Mouse (Mus musculus) liver, embryonic 16.5 days (tissue): ENCODE data around the gene Phlpp1. TPM values are rescaled to one million over a fixed set of nuclear protein-coding genes. Genes with fewer than 3 reads are reported as not detected.

ENCODE experiments used
- ATAC-seq: fragments of 200-750 bp; cut with Nextera tagmentation; 2 replicates; pipeline ENCODE4 v1.8.0; 2017; ENCODE audit warnings: low read depth, mild to moderate bottlenecking, moderate number of reproducible peaks, moderate library complexity
- H3K27ac ChIP-seq: fragments of 300-500 bp; sonication (generic); 2 replicates; pipeline ENCODE4 v1.5.1; 2014; ENCODE audit warnings: mild to moderate bottlenecking, low read length
- H3K27me3 ChIP-seq: fragments of 300-500 bp; sonication (generic); 2 replicates; pipeline ENCODE4 v1.6.1; 2014; ENCODE audit warnings: low read depth, low read length, mixed read lengths; ENCODE audit not compliant: control insufficient read depth, insufficient read depth
- H3K36me3 ChIP-seq: fragments of 300-500 bp; sonication (generic); 2 replicates; pipeline ENCODE4 v1.6.1; 2014; ENCODE audit warnings: mild to moderate bottlenecking; ENCODE audit not compliant: control insufficient read depth, insufficient read depth
- H3K4me1 ChIP-seq: fragments of 300-500 bp; sonication (generic); 2 replicates; pipeline ENCODE4 v1.6.1; 2014; ENCODE audit warnings: low read depth, low read length, mixed read lengths; ENCODE audit not compliant: control insufficient read depth
- H3K4me2 ChIP-seq: fragments of 300-500 bp; sonication (generic); 2 replicates; pipeline ENCODE4 v1.6.1; 2014; ENCODE audit warnings: low read depth, low read length, mixed read lengths
- H3K4me3 ChIP-seq: fragments of 300-500 bp; sonication (generic); 2 replicates; pipeline ENCODE4 v1.5.1; 2014; ENCODE audit warnings: low read depth, mild to moderate bottlenecking, low read length
- H3K9ac ChIP-seq: fragments of 300-500 bp; sonication (generic); 2 replicates; pipeline ENCODE4 v1.6.1; 2014; ENCODE audit warnings: low read depth, low read length
- H3K9me3 ChIP-seq: fragments of 300-500 bp; sonication (generic); replicated peaks from 2 replicates; pipeline ENCODE4 v1.6.1; 2016; ENCODE audit warnings: low read length; ENCODE audit not compliant: control insufficient read depth
- WGBS: fragments of 180-500 bp; shearing (Covaris S2); extraction: QIAGEN DNeasy Blood & Tissue Kit; methylation state at CpG from one replicate; pipeline ENCODE4 v1.1.7; 2014; ENCODE audit not compliant: insufficient replicate concordance; 5-methylcytosine and 5-hydroxymethylcytosine counted together
- polyA plus RNA-seq: library from polyadenylated mRNA; unstranded; fragments of >200 nt; fragmentation: Nextera tagmentation; extraction: Ambion mirVana; gene quantifications from 2 replicates; pipeline ENCODE4 v1.2.1, GENCODE M21; 2015

Phlpp1 gene
- polyA plus RNA-seq, 1 experiment from 2014 or later: 0.94 TPM

DNA sequence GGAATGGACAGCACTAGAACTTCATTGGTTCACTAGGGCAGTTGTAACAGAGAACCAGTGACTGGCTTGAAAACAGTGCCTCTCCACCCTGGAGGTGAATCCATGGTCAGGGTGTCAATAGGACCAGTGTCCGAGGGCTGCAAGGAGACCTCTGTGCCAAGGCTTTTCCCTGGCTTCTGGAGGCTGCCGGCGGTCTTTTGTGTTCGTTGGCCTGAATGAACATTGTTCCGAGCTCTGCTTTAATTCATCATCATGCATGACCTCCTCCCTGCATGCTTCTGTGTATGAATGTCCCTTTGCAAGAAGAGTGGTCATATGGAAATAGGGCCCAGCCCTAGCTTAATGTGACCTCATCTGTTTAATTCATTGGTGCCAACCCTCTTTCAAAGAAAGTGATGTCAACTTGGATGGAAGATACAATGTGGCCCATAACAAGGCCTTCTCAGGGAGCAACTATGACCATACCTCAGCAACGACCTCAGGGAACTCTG is 231.5 kb downstream of the Phlpp1 start:
- Histone ChIP-seq H3K9ac (no peak overlapping the region), H3K27ac (no peak overlapping the region), H3K4me2 (no peak overlapping the region), H3K36me3 (no peaks in the 10 kb centered on the region), H3K27me3 (no peaks in the 10 kb centered on the region), H3K4me1 (no peaks in the 10 kb centered on the region), H3K9me3 (no peaks in the 10 kb centered on the region), H3K4me3 (no peak overlapping the region)
- ATAC-seq: no peak
- 73% methylated on average over 6 of the region's 6 CpGs for WGBS

DNA sequence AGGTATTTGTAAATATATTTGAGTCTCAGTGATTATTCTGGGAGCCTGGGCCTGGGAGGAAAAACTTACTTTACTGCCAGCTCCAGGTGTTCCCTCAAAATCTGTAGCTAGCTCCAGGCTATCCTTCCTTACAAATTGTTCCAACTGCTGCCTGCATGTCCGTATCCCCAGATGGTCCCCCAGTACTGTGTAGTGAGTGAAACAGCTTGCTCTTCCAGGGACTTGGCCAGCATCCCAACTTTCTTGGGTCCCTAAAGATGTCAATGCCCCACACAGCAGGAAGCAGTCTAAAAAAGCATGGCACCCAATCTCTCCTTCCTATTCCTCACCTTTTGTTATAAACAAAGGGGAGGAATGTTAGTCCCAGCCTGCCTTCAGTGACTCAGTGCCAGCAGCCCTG is 235.3 kb downstream of the Phlpp1 start:
- ATAC-seq: no peak
- Histone ChIP-seq H3K27ac (no peak overlapping the region), H3K27me3 (no peaks in the 10 kb centered on the region), H3K36me3 (no peaks in the 10 kb centered on the region), H3K9me3 (no peaks in the 10 kb centered on the region), H3K9ac (no peak overlapping the region), H3K4me1 (no peaks in the 10 kb centered on the region), H3K4me3 (no peak overlapping the region), H3K4me2 (no peak overlapping the region)
- WGBS: 57% methylated on average over 1 of the region's 1 CpGs

DNA sequence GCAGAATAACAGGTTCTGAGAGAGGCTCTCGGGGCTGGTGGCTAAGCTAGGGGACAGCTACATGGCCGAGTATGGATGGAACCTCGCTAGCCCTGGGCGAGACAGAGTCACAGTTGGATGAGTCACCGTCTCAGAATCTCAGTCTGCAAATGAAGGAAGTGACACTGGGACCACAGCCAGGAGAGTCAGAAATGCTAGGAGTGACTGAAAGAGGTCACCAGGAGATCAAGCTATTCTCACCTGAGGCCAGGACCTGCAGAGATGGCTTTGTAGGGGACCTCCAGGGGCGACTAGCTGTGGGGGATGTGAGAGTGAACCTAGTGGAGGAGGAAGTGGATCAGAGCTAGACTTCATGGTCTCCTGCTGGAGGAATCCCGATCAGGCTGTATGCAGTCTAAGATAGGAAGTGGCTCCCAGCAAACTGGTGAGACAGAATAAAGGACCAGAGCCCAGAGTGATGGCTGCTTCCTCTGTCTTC is 236.4 kb downstream of the Phlpp1 start:
- no peak overlapping the region for H3K27ac ChIP-seq
- H3K4me1 ChIP-seq: no peaks in the 10 kb centered on the region
- ATAC-seq: no peak
- H3K9ac ChIP-seq: no peak overlapping the region
- H3K9me3 ChIP-seq: no peaks in the 10 kb centered on the region
- WGBS: 13% methylated on average over 7 of the region's 7 CpGs
- H3K4me2 ChIP-seq: no peak overlapping the region
- no peaks in the 10 kb centered on the region for H3K36me3 ChIP-seq
- H3K27me3 ChIP-seq: no peaks in the 10 kb centered on the region
- H3K4me3 ChIP-seq: no peak overlapping the region

GRCm38 (mm10) chr1:106410858-106411257 is 239.3 kb downstream of the Phlpp1 start:
- no peak overlapping the region for H3K4me3 ChIP-seq
- no peak overlapping the region for H3K4me2 ChIP-seq
- H3K36me3 ChIP-seq: no peaks in the 10 kb centered on the region
- no peak for ATAC-seq
- no peak overlapping the region for H3K9ac ChIP-seq
- 59% methylated on average over 2 of the region's 2 CpGs for WGBS
- no peaks in the 10 kb centered on the region for H3K4me1 ChIP-seq
- no peaks in the 10 kb centered on the region for H3K9me3 ChIP-seq
- no peaks in the 10 kb centered on the region for H3K27me3 ChIP-seq
- no peak overlapping the region for H3K27ac ChIP-seq

- WGBS: 26% methylated on average over 9 of the region's 9 CpGs
- Histone ChIP-seq H3K4me2 (no peak overlapping the region), H3K27me3 (no peaks in the 10 kb centered on the region), H3K27ac (no peak overlapping the region), H3K4me3 (no peak overlapping the region), H3K9ac (no peak overlapping the region), H3K9me3 (no peaks in the 10 kb centered on the region), H3K4me1 (no peaks in the 10 kb centered on the region), H3K36me3 (no peaks in the 10 kb centered on the region)
- ATAC-seq: no peak
Measured at GRCm38 (mm10) chr1:106425128-106425936, 253.8 kb downstream of the Phlpp1 start.

DNA sequence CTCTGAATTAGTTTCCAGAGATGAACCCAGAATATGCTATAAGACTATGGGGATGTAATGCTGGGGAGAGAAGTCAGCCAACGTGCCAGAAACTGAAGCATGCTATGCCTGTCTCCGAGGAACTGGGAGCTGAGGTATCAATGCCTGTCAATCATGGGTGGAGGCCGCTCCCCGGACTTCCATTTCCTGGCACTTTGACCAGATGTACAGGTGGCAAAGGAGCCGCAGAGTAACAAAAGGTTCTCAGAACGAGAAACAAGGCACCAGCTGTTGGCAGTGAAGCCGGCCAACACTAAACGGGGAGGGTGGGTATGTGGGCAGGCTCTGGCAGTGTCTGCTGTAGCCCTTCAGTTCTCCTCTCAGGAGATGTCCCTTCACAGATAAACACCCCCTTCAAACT is 256.6 kb downstream of the Phlpp1 start:
- no peaks in the 10 kb centered on the region for H3K4me1 ChIP-seq
- H3K27ac ChIP-seq: no peak overlapping the region
- WGBS: 46% methylated on average over 8 of the region's 8 CpGs
- H3K4me3 ChIP-seq: no peak overlapping the region
- H3K36me3 ChIP-seq: no peaks in the 10 kb centered on the region
- H3K9ac ChIP-seq: no peak overlapping the region
- no peak for ATAC-seq
- no peaks in the 10 kb centered on the region for H3K27me3 ChIP-seq
- H3K4me2 ChIP-seq: no peak overlapping the region
- no peaks in the 10 kb centered on the region for H3K9me3 ChIP-seq

- H3K9me3 ChIP-seq: no peaks in the 10 kb centered on the region
- H3K36me3 ChIP-seq: no peaks in the 10 kb centered on the region
- H3K4me3 ChIP-seq: no peak overlapping the region
- no peak overlapping the region for H3K4me2 ChIP-seq
- H3K27ac ChIP-seq: no peak overlapping the region
- H3K9ac ChIP-seq: no peak overlapping the region
- H3K4me1 ChIP-seq: no peaks in the 10 kb centered on the region
- ATAC-seq: no peak
- WGBS: 65% methylated on average over 4 of the region's 4 CpGs
- no peaks in the 10 kb centered on the region for H3K27me3 ChIP-seq
Measured at GRCm38 (mm10) chr1:106428580-106428979, 257.0 kb downstream of the Phlpp1 start.

GRCm38 (mm10) chr1:106433580-106433979 is 262.0 kb downstream of the Phlpp1 start:
- no peak overlapping the region for H3K4me3 ChIP-seq
- 51% methylated on average over 2 of the region's 2 CpGs for WGBS

More at GRCm38 (mm10) chr1:106433580-106433979, 262.0 kb downstream of the Phlpp1 start:
- Histone ChIP-seq H3K4me2 (no peak overlapping the region), H3K27me3 (no peaks in the 10 kb centered on the region), H3K27ac (no peak overlapping the region), H3K4me1 (no peaks in the 10 kb centered on the region), H3K36me3 (no peaks in the 10 kb centered on the region), H3K9me3 (no peaks in the 10 kb centered on the region), H3K9ac (no peak overlapping the region)
- ATAC-seq: no peak
